Mouse (Mus musculus) kidney, adult 2 months (tissue): ENCODE data around the gene Pla2g12a.

ENCODE experiments used
- CTCF ChIP-seq: fragments of 200-500 bp; conservative IDR thresholded peaks from 2 replicates; pipeline ENCODE4 v1.5.1; 2011; ENCODE audit warnings: low read depth, mild to moderate bottlenecking, control low read depth, low read length, moderate library complexity, mixed read lengths; ENCODE audit not compliant: insufficient read depth, insufficient read length
- POLR2A ChIP-seq: fragments of 200-500 bp; IDR thresholded peaks from one replicate; pipeline ENCODE4 v1.6.1; 2011; ENCODE audit warnings: low read depth, low read length, control low read depth

- TF ChIP-seq CTCF (no peak), POLR2A (no peak)
Measured at GRCm38 (mm10) chr3:129877327-129877726, 1.1 kb upstream of the Pla2g12a start.
